Mouse (Mus musculus) stomach, postnatal 0 days (tissue): Measurements from ENCODE around the gene Lilra5.

Source experiments
- CTCF ChIP-seq: IDR thresholded peaks from 2 replicates; pipeline ENCODE4 v1.5.1; 2016; ENCODE audit warnings: antibody characterized with exemption, low read depth, mild to moderate bottlenecking, moderate library complexity
- EP300 ChIP-seq: optimal IDR thresholded peaks from 2 replicates; pipeline ENCODE3; 2016; ENCODE audit warnings: antibody characterized with exemption

DNA sequence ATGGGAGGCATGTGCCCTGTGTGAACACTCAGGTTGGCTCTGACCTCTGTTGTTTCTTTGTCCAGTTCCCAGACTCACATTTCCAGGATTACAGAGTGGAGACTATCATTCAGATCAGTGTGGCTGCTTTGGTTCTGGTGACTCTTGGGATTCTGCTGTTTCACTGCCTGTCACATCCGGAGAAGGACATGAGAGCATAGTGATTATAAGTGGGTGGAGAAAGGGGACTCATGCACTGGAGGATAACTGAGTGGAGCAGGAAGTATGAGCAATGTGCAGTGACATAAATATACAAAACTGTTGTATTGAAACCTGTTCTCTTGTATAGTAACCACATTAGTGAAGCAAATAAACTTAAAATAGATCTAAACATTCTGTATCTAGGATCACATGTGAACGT is 22.2 kb upstream of the Lilra5 start:
- TF ChIP-seq EP300 = no peak
- TF ChIP-seq CTCF = no peak
